Mouse (Mus musculus) forelimb bud, embryonic 11.5 days (tissue): ENCODE data around the gene H2afz.
"Not testable (repeated sequence)": the region's sequence is repeated elsewhere in the genome, so short reads cannot be mapped to it uniquely, and the experiment has no call there.

ENCODE experiments used
- DNase-seq: peaks from one replicate; pipeline ENCODE4 v3.0.0-alpha.2; 2012; ENCODE audit warnings: low read depth, low spot score

H2afz gene

GRCm38 (mm10) chr3:137864124-137864987, at the start of gene H2afz:
Gene H2afz, plus strand, starts transcription at chr3:137864487.
- DNase-seq = peak; percentile 97

- DNase-seq = no peak
Measured at GRCm38 (mm10) chr3:137818713-137819112, 45.6 kb upstream of the H2afz start.

- no peak for DNase-seq
Measured at GRCm38 (mm10) chr3:137820688-137821467, 43.4 kb upstream of the H2afz start.

- DNase-seq = no peak
Measured at GRCm38 (mm10) chr3:137823317-137823716, 41.0 kb upstream of the H2afz start.

- DNase-seq = no peak
Measured at GRCm38 (mm10) chr3:137827678-137828077, 36.6 kb upstream of the H2afz start.

- DNase-seq = no peak
Measured at GRCm38 (mm10) chr3:137831156-137831555, 33.1 kb upstream of the H2afz start.

- no peak for DNase-seq
Measured at GRCm38 (mm10) chr3:137833128-137833527, 31.2 kb upstream of the H2afz start.

GRCm38 (mm10) chr3:137833698-137834097, 30.6 kb upstream of the H2afz start:
- no peak for DNase-seq

- DNase-seq = no peak
Measured at GRCm38 (mm10) chr3:137836543-137836942, 27.7 kb upstream of the H2afz start.

- DNase-seq = no peak
Measured at GRCm38 (mm10) chr3:137838160-137838559, 26.1 kb upstream of the H2afz start.

GRCm38 (mm10) chr3:137842944-137843343, 21.3 kb upstream of the H2afz start:
- no peak for DNase-seq

- DNase-seq = no peak
Measured at GRCm38 (mm10) chr3:137844263-137844662, 20.0 kb upstream of the H2afz start.

- no peak for DNase-seq
Measured at GRCm38 (mm10) chr3:137846552-137846951, 17.7 kb upstream of the H2afz start.

- no peak for DNase-seq
Measured at GRCm38 (mm10) chr3:137848354-137848753, 15.9 kb upstream of the H2afz start.

GRCm38 (mm10) chr3:137849697-137850096, 14.6 kb upstream of the H2afz start:
- no peak for DNase-seq

GRCm38 (mm10) chr3:137851196-137851595, 13.1 kb upstream of the H2afz start:
- DNase-seq = no peak

- not testable (repeated sequence) for DNase-seq
Measured at GRCm38 (mm10) chr3:137853011-137853410, 11.3 kb upstream of the H2afz start.

GRCm38 (mm10) chr3:137855328-137855727, 9.0 kb upstream of the H2afz start:
- no peak for DNase-seq

GRCm38 (mm10) chr3:137856061-137856460, 8.2 kb upstream of the H2afz start:
- DNase-seq = no peak

GRCm38 (mm10) chr3:137860394-137861170, 3.7 kb upstream of the H2afz start:
- no peak for DNase-seq

GRCm38 (mm10) chr3:137861436-137861835, 2.9 kb upstream of the H2afz start:
- DNase-seq = no peak

- DNase-seq = no peak
Measured at GRCm38 (mm10) chr3:137862600-137862999, 1.7 kb upstream of the H2afz start.
